Mouse (Mus musculus): ENCODE results near the gene Naip2. TPM values are rescaled to one million over a fixed set of nuclear protein-coding genes. Genes with fewer than 3 reads are reported as not detected.
"Not testable (repeated sequence)": the region's sequence is repeated elsewhere in the genome, so short reads cannot be mapped to it uniquely, and the experiment has no call there.

Gene Naip2
- polyA plus RNA-seq, 1 experiment from 2014 or later: 1.5 TPM

DNA sequence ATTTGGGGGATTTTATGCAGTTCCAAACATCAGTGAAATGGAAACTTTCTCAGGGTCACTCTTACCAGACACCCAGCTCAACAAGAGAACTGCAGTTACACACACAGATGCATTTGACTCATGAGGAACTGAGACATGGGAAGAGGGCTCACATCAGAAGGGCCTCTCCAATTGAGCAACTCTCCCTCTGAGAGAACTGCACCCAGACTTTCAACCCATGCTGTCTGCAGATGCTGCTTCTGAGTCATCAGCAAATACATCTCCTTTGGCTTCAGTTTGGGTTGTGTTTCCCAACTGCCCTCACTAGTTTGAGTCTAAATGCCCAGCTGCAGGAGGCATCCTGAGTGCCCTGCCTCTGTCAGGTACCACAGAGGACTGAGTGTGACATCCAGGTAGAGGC is 18.8 kb downstream of the Naip2 start:
- H3K9me3 ChIP-seq (replicated peaks; ENCODE audit: control insufficient read depth, low read length); H3K4me3 ChIP-seq (replicated peaks; ENCODE audit: low read length); H3K27ac ChIP-seq (ENCODE audit: low read length); H3K4me2 ChIP-seq (ENCODE audit: low read depth, low read length); H3K4me1 ChIP-seq (ENCODE audit: control insufficient read depth, insufficient read depth, low read length); H3K27me3 ChIP-seq (ENCODE audit: control insufficient read depth, insufficient read depth, low read length); ATAC-seq (ENCODE audit: insufficient read depth, low FRiP score); H3K36me3 ChIP-seq (ENCODE audit: control insufficient read depth, insufficient read depth, low read length); H3K9ac ChIP-seq (ENCODE audit: low read length): not testable (repeated sequence)

GRCm38 (mm10) chr13:100174360-100174759 is 27.5 kb downstream of the Naip2 start:
- not testable (repeated sequence) for H3K27me3 ChIP-seq (ENCODE audit: control insufficient read depth, insufficient read depth, low read length); H3K9ac ChIP-seq (ENCODE audit: low read length); H3K27ac ChIP-seq (ENCODE audit: low read length); H3K4me2 ChIP-seq (ENCODE audit: low read depth, low read length); H3K36me3 ChIP-seq (ENCODE audit: control insufficient read depth, insufficient read depth, low read length); ATAC-seq (ENCODE audit: insufficient read depth, low FRiP score); H3K4me3 ChIP-seq (replicated peaks; ENCODE audit: low read length); H3K9me3 ChIP-seq (replicated peaks; ENCODE audit: control insufficient read depth, low read length); H3K4me1 ChIP-seq (ENCODE audit: control insufficient read depth, insufficient read depth, low read length)
- 77% methylated on average over 3 of the region's 5 CpGs for WGBS

GRCm38 (mm10) chr13:100166378-100166777 is 35.5 kb downstream of the Naip2 start:
- H3K36me3 ChIP-seq (ENCODE audit: control insufficient read depth, insufficient read depth, low read length); H3K4me1 ChIP-seq (ENCODE audit: control insufficient read depth, insufficient read depth, low read length); H3K27ac ChIP-seq (ENCODE audit: low read length); H3K9me3 ChIP-seq (replicated peaks; ENCODE audit: control insufficient read depth, low read length); H3K9ac ChIP-seq (ENCODE audit: low read length); H3K4me3 ChIP-seq (replicated peaks; ENCODE audit: low read length); H3K4me2 ChIP-seq (ENCODE audit: low read depth, low read length); H3K27me3 ChIP-seq (ENCODE audit: control insufficient read depth, insufficient read depth, low read length); ATAC-seq (ENCODE audit: insufficient read depth, low FRiP score): not testable (repeated sequence)
- 62% methylated on average over 2 of the region's 2 CpGs for WGBS

DNA sequence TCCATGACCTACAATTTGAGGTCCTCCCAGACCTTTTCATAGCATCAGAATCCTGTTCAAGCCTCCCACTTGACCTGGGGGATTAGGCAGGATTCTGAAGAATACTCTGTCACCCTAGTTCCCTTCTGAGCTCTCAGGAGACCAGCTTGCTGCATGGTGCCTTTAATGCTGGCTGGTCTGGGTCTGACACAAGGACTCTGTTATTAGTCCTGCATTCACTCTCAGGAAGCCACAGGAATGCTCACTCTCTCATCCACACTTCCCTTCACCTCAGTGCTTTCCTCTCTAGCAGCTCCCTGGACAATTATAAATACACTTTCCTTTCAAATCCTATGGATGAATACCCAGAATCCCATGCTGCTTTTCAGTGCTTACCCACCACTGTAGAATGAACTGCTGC is 39.4 kb downstream of the Naip2 start:
- H3K9ac ChIP-seq (ENCODE audit: low read length); H3K9me3 ChIP-seq (replicated peaks; ENCODE audit: control insufficient read depth, low read length); H3K4me1 ChIP-seq (ENCODE audit: control insufficient read depth, insufficient read depth, low read length); H3K27me3 ChIP-seq (ENCODE audit: control insufficient read depth, insufficient read depth, low read length); H3K36me3 ChIP-seq (ENCODE audit: control insufficient read depth, insufficient read depth, low read length); H3K4me3 ChIP-seq (replicated peaks; ENCODE audit: low read length); ATAC-seq (ENCODE audit: insufficient read depth, low FRiP score); H3K27ac ChIP-seq (ENCODE audit: low read length); H3K4me2 ChIP-seq (ENCODE audit: low read depth, low read length): not testable (repeated sequence)

DNA sequence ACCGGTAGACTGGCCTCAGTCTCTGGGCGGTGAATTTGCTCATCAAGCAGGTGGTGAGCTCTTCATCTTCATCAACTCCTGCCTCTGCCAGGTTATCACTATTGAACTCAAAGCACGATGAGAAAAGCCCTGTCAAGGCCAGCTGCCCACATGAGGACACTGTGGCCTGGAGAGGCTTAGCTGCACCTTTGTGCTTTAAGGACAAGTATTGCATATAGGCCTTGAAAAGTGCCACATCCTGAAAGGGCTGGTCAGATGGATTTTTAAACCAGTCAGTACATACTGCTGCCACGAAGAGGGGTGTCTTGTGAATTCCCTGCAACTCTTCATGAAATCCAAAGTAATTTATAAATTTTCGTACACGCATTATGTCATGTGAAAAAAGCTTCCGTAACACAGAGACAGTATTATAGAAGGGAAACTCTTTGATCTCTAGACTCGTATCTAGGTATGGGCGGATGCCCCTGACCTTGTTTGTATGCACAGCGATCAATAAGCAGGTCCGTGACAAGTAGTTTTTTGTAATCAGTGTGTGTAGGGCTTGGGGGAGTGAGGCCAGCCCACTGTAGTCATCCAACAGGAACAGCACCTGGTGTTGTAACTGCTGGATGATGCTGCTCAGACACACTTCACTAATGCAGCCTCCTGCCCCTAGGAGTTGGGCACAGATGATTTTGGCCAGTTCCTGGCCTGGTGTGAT is 40.6 kb downstream of the Naip2 start:
- ATAC-seq (ENCODE audit: insufficient read depth, low FRiP score); H3K27ac ChIP-seq (ENCODE audit: low read length); H3K9ac ChIP-seq (ENCODE audit: low read length); H3K36me3 ChIP-seq (ENCODE audit: control insufficient read depth, insufficient read depth, low read length); H3K4me2 ChIP-seq (ENCODE audit: low read depth, low read length); H3K27me3 ChIP-seq (ENCODE audit: control insufficient read depth, insufficient read depth, low read length); H3K9me3 ChIP-seq (replicated peaks; ENCODE audit: control insufficient read depth, low read length); H3K4me1 ChIP-seq (ENCODE audit: control insufficient read depth, insufficient read depth, low read length); H3K4me3 ChIP-seq (replicated peaks; ENCODE audit: low read length): not testable (repeated sequence)
- 75% methylated on average over 11 of the region's 11 CpGs for WGBS

DNA sequence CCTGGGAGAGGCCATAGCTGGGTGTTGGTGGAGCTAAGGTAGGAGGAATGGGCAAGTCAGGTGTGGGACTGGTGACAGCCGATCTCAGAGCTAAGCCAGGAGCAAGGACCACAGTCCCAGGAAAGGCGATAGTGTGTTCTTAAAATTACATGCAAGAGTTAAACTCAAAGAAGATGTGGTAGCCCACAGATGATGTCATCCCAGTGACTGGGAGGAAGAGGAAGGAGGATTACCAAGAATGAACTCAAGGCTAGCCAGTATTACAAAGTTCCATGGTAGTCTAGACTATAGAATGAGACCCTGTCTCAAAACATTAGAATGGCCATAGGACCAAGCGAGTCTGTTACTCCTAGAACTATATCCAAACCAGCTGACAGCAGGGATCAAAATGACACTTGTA is 45.3 kb downstream of the Naip2 start:
- Histone ChIP-seq H3K4me1 (ENCODE audit: control insufficient read depth, insufficient read depth, low read length) (no peaks in the 10 kb centered on the region), H3K4me2 (ENCODE audit: low read depth, low read length) (no peak overlapping the region), H3K27me3 (ENCODE audit: control insufficient read depth, insufficient read depth, low read length) (no peaks in the 10 kb centered on the region), H3K9ac (ENCODE audit: low read length) (no peak overlapping the region), H3K27ac (ENCODE audit: low read length) (no peak overlapping the region), H3K4me3 (replicated peaks; ENCODE audit: low read length) (no peak overlapping the region), H3K36me3 (ENCODE audit: control insufficient read depth, insufficient read depth, low read length) (no peaks in the 10 kb centered on the region), H3K9me3 (replicated peaks; ENCODE audit: control insufficient read depth, low read length) (no peaks in the 10 kb centered on the region)
- 88% methylated on average over 3 of the region's 3 CpGs for WGBS
- no peak for ATAC-seq (ENCODE audit: insufficient read depth, low FRiP score)

DNA sequence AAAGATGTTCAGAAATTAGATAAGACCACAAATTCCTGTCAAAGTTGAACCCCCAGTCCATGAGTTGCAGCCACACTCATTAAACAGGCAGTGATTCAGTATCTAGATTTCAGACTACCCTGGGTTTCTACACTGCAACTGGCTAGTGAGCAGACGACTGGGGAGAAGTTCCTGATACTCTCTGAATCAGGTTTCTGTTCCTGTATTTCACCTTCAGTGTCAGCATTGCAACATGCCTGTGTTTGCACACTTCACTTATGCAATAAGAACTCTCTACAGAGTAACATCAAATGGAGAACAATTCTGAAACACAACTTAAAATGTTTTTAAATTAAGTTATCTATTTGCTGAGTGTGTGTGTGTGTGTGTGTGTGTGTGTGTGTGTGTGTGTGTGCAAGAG is 49.2 kb downstream of the Naip2 start:
- 58% methylated on average over 1 of the region's 1 CpGs for WGBS
- Histone ChIP-seq H3K4me3 (replicated peaks; ENCODE audit: low read length) (no peak overlapping the region), H3K9ac (ENCODE audit: low read length) (no peak overlapping the region), H3K36me3 (ENCODE audit: control insufficient read depth, insufficient read depth, low read length) (no peaks in the 10 kb centered on the region), H3K27ac (ENCODE audit: low read length) (no peak overlapping the region), H3K4me2 (ENCODE audit: low read depth, low read length) (no peak overlapping the region), H3K4me1 (ENCODE audit: control insufficient read depth, insufficient read depth, low read length) (no peaks in the 10 kb centered on the region), H3K9me3 (replicated peaks; ENCODE audit: control insufficient read depth, low read length) (no peaks in the 10 kb centered on the region), H3K27me3 (ENCODE audit: control insufficient read depth, insufficient read depth, low read length) (no peaks in the 10 kb centered on the region)
- ATAC-seq (ENCODE audit: insufficient read depth, low FRiP score): no peak

- Histone ChIP-seq H3K4me2 (ENCODE audit: low read depth, low read length) (no peak overlapping the region), H3K9ac (ENCODE audit: low read length) (no peak overlapping the region), H3K27me3 (ENCODE audit: control insufficient read depth, insufficient read depth, low read length) (no peaks in the 10 kb centered on the region), H3K9me3 (replicated peaks; ENCODE audit: control insufficient read depth, low read length) (no peaks in the 10 kb centered on the region), H3K27ac (ENCODE audit: low read length) (no peak overlapping the region), H3K4me3 (replicated peaks; ENCODE audit: low read length) (no peak overlapping the region), H3K36me3 (ENCODE audit: control insufficient read depth, insufficient read depth, low read length) (no peaks in the 10 kb centered on the region), H3K4me1 (ENCODE audit: control insufficient read depth, insufficient read depth, low read length) (no peaks in the 10 kb centered on the region)
- no peak for ATAC-seq (ENCODE audit: insufficient read depth, low FRiP score)
- WGBS: 77% methylated on average over 8 of the region's 8 CpGs
Measured at GRCm38 (mm10) chr13:100141646-100142314, 60.1 kb downstream of the Naip2 start.

GRCm38 (mm10) chr13:100125258-100125643 is 76.6 kb downstream of the Naip2 start:
- peaks cover 11% of the 10 kb centered on the region for H3K4me1 ChIP-seq (ENCODE audit: control insufficient read depth, insufficient read depth, low read length)
- H3K27me3 ChIP-seq (ENCODE audit: control insufficient read depth, insufficient read depth, low read length): no peaks in the 10 kb centered on the region
- H3K36me3 ChIP-seq (ENCODE audit: control insufficient read depth, insufficient read depth, low read length): no peaks in the 10 kb centered on the region
- 2% methylated on average over 10 of the region's 10 CpGs for WGBS
- peak overlapping the region; percentile 81 for H3K9ac ChIP-seq (ENCODE audit: low read length)
- H3K4me2 ChIP-seq (ENCODE audit: low read depth, low read length): peak overlapping the region; percentile 94
- H3K4me3 ChIP-seq (replicated peaks; ENCODE audit: low read length): peak overlapping the region; percentile 74
- H3K27ac ChIP-seq (ENCODE audit: low read length): no peak overlapping the region
- no peak for ATAC-seq (ENCODE audit: insufficient read depth, low FRiP score)
- no peaks in the 10 kb centered on the region for H3K9me3 ChIP-seq (replicated peaks; ENCODE audit: control insufficient read depth, low read length)

Measured in stomach, embryonic 16.5 days (tissue).